Mouse (Mus musculus): ENCODE measurements around the gene Ppp4r1.

GRCm38 (mm10) chr17:65884691-65885397 is 102.5 kb downstream of the Ppp4r1 start:
- TF ChIP-seq CTCF (IDR thresholded peaks at IDR 0.05 in 2 of 3, conservative IDR thresholded peaks at IDR 0.05 in 1 of 3; ENCODE audit: control insufficient read depth in 1 of 3, insufficient read depth in 1 of 3, low read depth in 2 of 3, low read length in 3 of 3, poor library complexity in 1 of 3, severe bottlenecking in 1 of 3) (no peak), USF2 (IDR thresholded peaks at IDR 0.05; ENCODE audit: borderline replicate concordance in 1 of 2, insufficient read depth in 1 of 2, low read depth in 1 of 2, low read length in 2 of 2) (no peak), CHD1 (IDR thresholded peaks at IDR 0.05; ENCODE audit: low read depth, low read length) (no peak)

All from MEL (cell line).